Mouse (Mus musculus): ENCODE data around the gene Ch25h. TPM values are rescaled to one million over a fixed set of nuclear protein-coding genes. Genes with fewer than 3 reads are reported as not detected.

Ch25h gene
- polyA plus RNA-seq, 1 experiment from 2014 or later, result 0.85 TPM

DNA sequence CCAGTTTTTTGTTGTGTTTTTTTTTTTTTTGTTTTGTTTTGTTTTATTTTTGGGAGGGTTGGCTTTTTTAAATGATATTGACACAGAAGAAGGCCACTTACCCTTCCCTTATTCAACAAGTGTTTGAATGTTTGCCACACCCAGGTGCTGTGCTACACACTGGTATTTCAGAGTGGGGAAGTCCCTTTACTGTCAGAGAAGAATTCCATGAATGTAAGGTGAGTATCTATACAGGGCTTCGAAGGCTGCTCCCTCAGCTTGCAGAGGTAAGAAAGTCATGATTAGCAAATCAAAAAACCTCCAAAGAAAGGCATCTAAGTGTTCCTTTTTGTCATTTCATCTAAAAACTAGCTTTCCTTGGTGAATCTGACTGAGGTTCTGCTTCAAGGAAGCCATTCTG, 26.1 kb downstream of the Ch25h start:
- WGBS, result 93% methylated on average over 1 of the region's 1 CpGs
- H3K4me3 ChIP-seq (ENCODE audit: low read length), result no peak overlapping the region
- H3K4me2 ChIP-seq (ENCODE audit: low read length), result no peak overlapping the region
- ATAC-seq, result no peak
- no peak overlapping the region for H3K27ac ChIP-seq (ENCODE audit: low read depth, low read length)
- H3K9ac ChIP-seq (ENCODE audit: low read depth, low read length), result no peak overlapping the region
- H3K36me3 ChIP-seq (ENCODE audit: control insufficient read depth, insufficient read depth, low read length), result no peaks in the 10 kb centered on the region
- H3K4me1 ChIP-seq (ENCODE audit: control insufficient read depth, insufficient read depth, low read depth, low read length), result no peaks in the 10 kb centered on the region
- no peaks in the 10 kb centered on the region for H3K9me3 ChIP-seq (ENCODE audit: control insufficient read depth, low read length)
- H3K27me3 ChIP-seq (replicated peaks; ENCODE audit: control insufficient read depth, insufficient read depth, low read length), result no peaks in the 10 kb centered on the region

DNA sequence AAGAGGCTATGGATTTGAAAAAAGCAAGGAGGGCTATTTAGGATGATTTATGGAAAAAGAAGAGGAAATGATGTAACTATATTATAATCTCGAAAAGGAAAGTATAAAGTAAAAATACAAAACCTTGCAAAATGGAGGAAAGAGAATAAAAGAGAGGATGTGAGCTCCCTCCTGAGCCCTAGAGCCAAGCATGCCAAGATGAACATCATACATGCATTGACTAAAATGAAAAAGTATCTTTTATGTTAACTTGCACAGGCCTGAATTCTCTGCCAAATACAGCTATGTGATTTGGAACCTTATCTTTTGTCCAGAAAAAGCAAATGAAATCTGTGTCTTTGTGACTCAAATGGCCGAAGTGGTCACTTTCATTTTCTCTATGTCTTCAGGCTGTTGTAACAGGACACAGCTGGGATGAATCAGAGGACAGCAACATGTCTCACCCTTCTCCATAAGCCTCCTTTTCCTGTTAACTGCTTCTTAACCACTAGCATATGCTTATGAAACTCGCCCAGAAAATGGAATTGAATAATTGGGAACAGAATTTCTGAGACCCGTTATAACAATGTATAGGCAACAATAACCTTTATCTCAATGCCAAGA, 29.5 kb downstream of the Ch25h start:
- no peaks in the 10 kb centered on the region for H3K27me3 ChIP-seq (replicated peaks; ENCODE audit: control insufficient read depth, insufficient read depth, low read length)
- 80% methylated on average over 4 of the region's 4 CpGs for WGBS
- no peak for ATAC-seq

DNA sequence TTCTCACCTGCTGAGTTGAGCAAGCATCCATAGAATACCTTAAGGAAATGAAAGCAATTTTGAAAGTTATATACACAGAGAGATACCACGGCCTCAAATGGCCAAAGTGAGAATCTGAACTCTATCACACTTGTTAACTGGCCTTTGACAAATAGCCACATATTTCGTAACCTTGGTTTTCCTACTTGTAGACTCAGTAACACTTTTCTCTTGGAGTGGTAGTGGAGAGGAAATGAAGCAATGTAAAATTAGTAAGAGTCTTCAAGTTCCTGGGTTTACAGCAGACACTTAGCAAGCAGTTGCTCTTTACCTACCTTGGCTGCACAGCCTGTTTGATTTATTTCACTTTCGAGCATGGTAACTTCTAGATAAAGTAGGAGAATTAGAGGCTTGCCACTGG, 30.2 kb downstream of the Ch25h start:
- no peak for ATAC-seq
- no peaks in the 10 kb centered on the region for H3K4me1 ChIP-seq (ENCODE audit: control insufficient read depth, insufficient read depth, low read depth, low read length)
- H3K27ac ChIP-seq (ENCODE audit: low read depth, low read length), result no peak overlapping the region
- H3K36me3 ChIP-seq (ENCODE audit: control insufficient read depth, insufficient read depth, low read length), result no peaks in the 10 kb centered on the region
- no peaks in the 10 kb centered on the region for H3K27me3 ChIP-seq (replicated peaks; ENCODE audit: control insufficient read depth, insufficient read depth, low read length)
- 91% methylated on average over 3 of the region's 3 CpGs for WGBS
- no peak overlapping the region for H3K9ac ChIP-seq (ENCODE audit: low read depth, low read length)
- no peak overlapping the region for H3K4me2 ChIP-seq (ENCODE audit: low read length)
- no peak overlapping the region for H3K4me3 ChIP-seq (ENCODE audit: low read length)
- H3K9me3 ChIP-seq (ENCODE audit: control insufficient read depth, low read length), result no peaks in the 10 kb centered on the region

More for the DNA sequence above, 29.5 kb downstream of the Ch25h start:
- no peak overlapping the region for H3K4me3 ChIP-seq (ENCODE audit: low read length)
- H3K4me1 ChIP-seq (ENCODE audit: control insufficient read depth, insufficient read depth, low read depth, low read length), result no peaks in the 10 kb centered on the region
- H3K27ac ChIP-seq (ENCODE audit: low read depth, low read length), result no peak overlapping the region
- H3K9me3 ChIP-seq (ENCODE audit: control insufficient read depth, low read length), result no peaks in the 10 kb centered on the region
- no peak overlapping the region for H3K4me2 ChIP-seq (ENCODE audit: low read length)
- no peak overlapping the region for H3K9ac ChIP-seq (ENCODE audit: low read depth, low read length)
- H3K36me3 ChIP-seq (ENCODE audit: control insufficient read depth, insufficient read depth, low read length), result no peaks in the 10 kb centered on the region

DNA sequence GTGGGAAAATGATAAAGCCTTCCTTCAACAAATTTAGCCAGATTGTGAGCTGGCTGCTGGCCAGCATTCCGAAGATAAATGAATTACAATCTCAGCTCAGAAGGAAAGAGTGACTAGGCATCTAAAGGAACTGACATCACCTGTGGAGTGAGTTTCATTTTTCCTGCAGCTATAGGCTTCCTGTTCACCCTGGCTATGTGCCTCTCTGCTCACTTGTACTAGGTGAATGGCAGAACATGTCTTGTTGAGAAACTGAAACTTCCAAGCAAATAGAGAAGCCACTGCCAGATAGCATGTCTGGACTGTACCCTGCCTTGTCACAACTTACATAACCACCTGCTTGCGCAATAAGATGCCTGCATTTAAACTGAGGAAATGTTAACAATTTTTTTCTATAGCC, 33.0 kb downstream of the Ch25h start:
- 83% methylated on average over 2 of the region's 2 CpGs for WGBS
- no peak overlapping the region for H3K9ac ChIP-seq (ENCODE audit: low read depth, low read length)
- no peak for ATAC-seq

DNA sequence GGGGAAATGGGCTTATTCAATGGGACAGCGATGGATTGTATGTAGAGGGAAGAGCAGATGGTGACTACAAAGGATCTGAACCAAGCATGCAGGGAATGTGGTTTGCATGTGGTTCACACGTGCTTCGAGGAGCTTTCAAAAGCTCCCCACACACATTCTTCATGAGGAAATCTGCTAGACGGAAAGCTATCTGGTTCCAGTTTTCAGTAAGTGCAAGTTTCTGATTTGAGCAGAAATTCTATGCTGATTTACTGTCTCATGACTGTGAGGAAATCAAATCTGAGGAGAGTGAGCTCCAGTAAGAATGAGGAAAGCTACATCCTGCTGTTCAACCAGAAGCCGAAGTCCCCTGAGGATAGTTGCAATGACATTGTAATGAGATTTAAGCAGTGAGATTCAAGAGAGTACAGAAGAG, 39.8 kb downstream of the Ch25h start:
- Histone ChIP-seq H3K4me3 (ENCODE audit: low read length) (no peak overlapping the region), H3K9ac (ENCODE audit: low read depth, low read length) (no peak overlapping the region), H3K27ac (ENCODE audit: low read depth, low read length) (no peak overlapping the region), H3K9me3 (ENCODE audit: control insufficient read depth, low read length) (no peaks in the 10 kb centered on the region), H3K36me3 (ENCODE audit: control insufficient read depth, insufficient read depth, low read length) (no peaks in the 10 kb centered on the region), H3K4me1 (ENCODE audit: control insufficient read depth, insufficient read depth, low read depth, low read length) (no peaks in the 10 kb centered on the region), H3K27me3 (replicated peaks; ENCODE audit: control insufficient read depth, insufficient read depth, low read length) (no peaks in the 10 kb centered on the region), H3K4me2 (ENCODE audit: low read length) (no peak overlapping the region)
- ATAC-seq, result no peak
- WGBS, result 63% methylated on average over 5 of the region's 5 CpGs

More for the DNA sequence above, 33.0 kb downstream of the Ch25h start:
- Histone ChIP-seq H3K9me3 (ENCODE audit: control insufficient read depth, low read length) (no peaks in the 10 kb centered on the region), H3K27ac (ENCODE audit: low read depth, low read length) (no peak overlapping the region), H3K27me3 (replicated peaks; ENCODE audit: control insufficient read depth, insufficient read depth, low read length) (no peaks in the 10 kb centered on the region), H3K4me1 (ENCODE audit: control insufficient read depth, insufficient read depth, low read depth, low read length) (no peaks in the 10 kb centered on the region), H3K4me2 (ENCODE audit: low read length) (no peak overlapping the region), H3K36me3 (ENCODE audit: control insufficient read depth, insufficient read depth, low read length) (no peaks in the 10 kb centered on the region), H3K4me3 (ENCODE audit: low read length) (no peak overlapping the region)

DNA sequence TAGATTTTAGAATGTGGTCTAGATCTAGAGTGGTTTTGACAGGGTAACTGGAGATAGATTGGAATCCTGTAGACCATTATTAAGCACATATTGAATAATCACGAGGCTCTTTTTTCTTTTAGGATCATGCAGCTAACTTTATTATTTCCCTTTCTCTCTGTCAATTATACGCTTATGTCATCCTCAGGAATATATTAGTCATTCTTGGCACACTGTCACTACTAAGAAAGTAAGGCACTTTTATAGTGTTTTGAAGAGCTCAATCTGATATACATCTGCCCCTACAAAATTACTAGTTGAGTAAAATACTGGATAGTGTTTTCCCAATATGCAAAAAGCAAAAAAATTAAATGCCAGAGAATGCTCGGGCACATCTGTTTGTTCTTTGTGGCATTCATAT, 43.6 kb downstream of the Ch25h start:
- whole genome bisulfite sequencing, result 80% methylated on average over 3 of the region's 3 CpGs
- no peaks in the 10 kb centered on the region for H3K36me3 ChIP-seq (ENCODE audit: control insufficient read depth, insufficient read depth, low read length)

DNA sequence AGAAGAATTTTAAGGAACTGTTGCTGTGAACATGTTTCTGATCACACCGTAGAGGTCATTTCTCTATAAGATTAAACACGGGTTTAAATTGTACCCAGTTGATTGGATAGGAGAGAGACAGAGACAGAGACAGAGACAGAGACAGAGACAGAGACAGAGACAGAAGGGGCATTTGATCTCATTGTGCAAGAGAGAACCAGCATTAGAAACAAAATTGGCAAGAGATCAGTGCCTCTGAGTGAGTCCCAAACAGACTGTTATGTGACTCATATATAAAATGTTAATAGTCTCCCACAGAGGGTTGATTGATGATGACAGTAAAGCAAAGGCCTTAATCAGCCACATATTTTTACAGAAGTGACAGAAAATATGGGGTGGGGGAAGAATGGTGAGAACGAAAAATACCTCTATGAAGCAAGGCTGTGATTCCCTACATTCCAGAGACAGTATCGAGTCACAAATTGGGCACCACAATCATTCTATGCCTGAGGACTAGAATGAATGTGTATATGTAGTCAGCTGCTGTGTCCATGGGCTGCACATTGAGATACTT, 51.1 kb downstream of the Ch25h start:
- Histone ChIP-seq H3K4me1 (ENCODE audit: control insufficient read depth, insufficient read depth, low read depth, low read length) (no peaks in the 10 kb centered on the region), H3K4me2 (ENCODE audit: low read length) (no peak overlapping the region), H3K27ac (ENCODE audit: low read depth, low read length) (no peak overlapping the region), H3K4me3 (ENCODE audit: low read length) (no peak overlapping the region), H3K27me3 (replicated peaks; ENCODE audit: control insufficient read depth, insufficient read depth, low read length) (no peaks in the 10 kb centered on the region), H3K9me3 (ENCODE audit: control insufficient read depth, low read length) (no peaks in the 10 kb centered on the region), H3K9ac (ENCODE audit: low read depth, low read length) (no peak overlapping the region), H3K36me3 (ENCODE audit: control insufficient read depth, insufficient read depth, low read length) (no peaks in the 10 kb centered on the region)
- no peak for ATAC-seq
- WGBS, result 86% methylated on average over 4 of the region's 4 CpGs

More for the DNA sequence above, 43.6 kb downstream of the Ch25h start:
- no peak overlapping the region for H3K4me3 ChIP-seq (ENCODE audit: low read length)
- no peak overlapping the region for H3K9ac ChIP-seq (ENCODE audit: low read depth, low read length)
- H3K27me3 ChIP-seq (replicated peaks; ENCODE audit: control insufficient read depth, insufficient read depth, low read length), result no peaks in the 10 kb centered on the region
- ATAC-seq, result no peak
- H3K27ac ChIP-seq (ENCODE audit: low read depth, low read length), result no peak overlapping the region
- no peaks in the 10 kb centered on the region for H3K9me3 ChIP-seq (ENCODE audit: control insufficient read depth, low read length)
- no peak overlapping the region for H3K4me2 ChIP-seq (ENCODE audit: low read length)
- H3K4me1 ChIP-seq (ENCODE audit: control insufficient read depth, insufficient read depth, low read depth, low read length), result no peaks in the 10 kb centered on the region

Other genes with a start within 250 kb of the Ch25h start
- 17.6 and 29.5 TPM in 2 replicates for gene Acta2, start 219.6 kb downstream of the Ch25h start, polyA plus RNA-seq (2015; fragmentation: Nextera tagmentation; extraction: Ambion mirVana)
- gene Fas, start 184.5 kb downstream of the Ch25h start, polyA plus RNA-seq (2015; fragmentation: Nextera tagmentation; extraction: Ambion mirVana), result 1.5 and 1.6 TPM in 2 replicates
- 24.6 and 25.2 TPM in 2 replicates for gene Lipa, start 52.3 kb upstream of the Ch25h start, polyA plus RNA-seq (2015; fragmentation: Nextera tagmentation; extraction: Ambion mirVana)
- 7.0 and 7.2 TPM in 2 replicates for gene Ifit2, start 75.5 kb upstream of the Ch25h start, polyA plus RNA-seq (2015; fragmentation: Nextera tagmentation; extraction: Ambion mirVana)
- gene Ifit3, start 108.4 kb upstream of the Ch25h start, polyA plus RNA-seq (2015; fragmentation: Nextera tagmentation; extraction: Ambion mirVana), result 1.1 and 2.3 TPM in 2 replicates
- gene Ifit1bl1, start 126.8 kb upstream of the Ch25h start, polyA plus RNA-seq (2015; fragmentation: Nextera tagmentation; extraction: Ambion mirVana), result 1.4 TPM in 2 replicates
- 0.14 and 0.25 TPM in 2 replicates for gene Ifit3b, start 132.8 kb upstream of the Ch25h start, polyA plus RNA-seq (2015; fragmentation: Nextera tagmentation; extraction: Ambion mirVana)
- 0.44 and 0.54 TPM in 2 replicates for gene Ifit1bl2, start 165.6 kb upstream of the Ch25h start, polyA plus RNA-seq (2015; fragmentation: Nextera tagmentation; extraction: Ambion mirVana)
- 0.26 and 0.48 TPM in 2 replicates for gene Ifit1, start 165.7 kb upstream of the Ch25h start, polyA plus RNA-seq (2015; fragmentation: Nextera tagmentation; extraction: Ambion mirVana)